Mouse (Mus musculus): Measurements from ENCODE around the gene Tab1. TPM values are rescaled to one million over a fixed set of nuclear protein-coding genes. Genes with fewer than 3 reads are reported as not detected.

The Tab1 gene
- 10 to 100 TPM; 33.3 to 34.3 TPM for total RNA-seq (2021)

- intact Hi-C loops (cut with DNase I) = no loop called here
- peak; percentile 95 for DNase-seq
Measured at GRCm38 (mm10) chr15:80132993-80133586, at the start of gene Tab1. TSS of gene Tab1 (plus strand) at chr15:80133127.

GRCm38 (mm10) chr15:80083276-80083731 lies 49.6 kb upstream of the Tab1 start:
- peak; percentile 99 for DNase-seq
- intact Hi-C loops (cut with DNase I) = loop anchor here (5.0 kb wide), 1 partner anchor 251 kb away; the partner anchor contains the start of genes Cbx6 and Npcd

- no peak for DNase-seq
- intact Hi-C loops (cut with DNase I) = loop anchor here (5.0 kb wide), 1 partner anchor 251 kb away; the partner anchor contains the start of genes Cbx6 and Npcd
Measured at GRCm38 (mm10) chr15:80083740-80084139, 49.2 kb upstream of the Tab1 start.

GRCm38 (mm10) chr15:80087406-80088012 lies 45.4 kb upstream of the Tab1 start:
- DNase-seq = no peak
- intact Hi-C loops (cut with DNase I) = loop anchor here (2.0 to 5.0 kb wide), 2 partner anchors 137 to 615 kb away; no protein-coding TSS in a partner anchor

GRCm38 (mm10) chr15:80088637-80089036 lies 44.3 kb upstream of the Tab1 start:
- peak; percentile 93 to 96 for DNase-seq
- intact Hi-C loops (cut with DNase I) = loop anchor here (2.0 to 5.0 kb wide), 2 partner anchors 136 to 614 kb away; no protein-coding TSS in a partner anchor

- DNase-seq = no peak
- intact Hi-C loops (cut with DNase I) = no loop called here
Measured at GRCm38 (mm10) chr15:80090155-80090554, 42.8 kb upstream of the Tab1 start.

GRCm38 (mm10) chr15:80090741-80091120 lies 42.2 kb upstream of the Tab1 start:
- intact Hi-C loops (cut with DNase I) = no loop called here

GRCm38 (mm10) chr15:80091121-80091955 lies 41.6 kb upstream of the Tab1 start, which contains the start of the genes Syngr1 and Rpl3:
TSS of gene Syngr1 (plus strand) at chr15:80091334.
TSS of gene Rpl3 (minus strand) at chr15:80091868.
- intact Hi-C loops (cut with DNase I) = no loop called here
- peak; percentile 80 to 82 for DNase-seq

More at GRCm38 (mm10) chr15:80090741-80091120, 42.2 kb upstream of the Tab1 start:
- no peak for DNase-seq

GRCm38 (mm10) chr15:80092041-80092441 lies 40.9 kb upstream of the Tab1 start:
- intact Hi-C loops (cut with DNase I) = no loop called here

GRCm38 (mm10) chr15:80092599-80092998 lies 40.3 kb upstream of the Tab1 start:
- intact Hi-C loops (cut with DNase I) = no loop called here
- no peak for DNase-seq

More at GRCm38 (mm10) chr15:80092041-80092441, 40.9 kb upstream of the Tab1 start:
- DNase-seq = no peak

GRCm38 (mm10) chr15:80094201-80094600 lies 38.7 kb upstream of the Tab1 start:
- intact Hi-C loops (cut with DNase I) = no loop called here
- no peak for DNase-seq

- intact Hi-C loops (cut with DNase I) = no loop called here
- DNase-seq = no peak
Measured at GRCm38 (mm10) chr15:80095596-80095995, 37.3 kb upstream of the Tab1 start.

- DNase-seq = no peak
- intact Hi-C loops (cut with DNase I) = no loop called here
Measured at GRCm38 (mm10) chr15:80096406-80096805, 36.5 kb upstream of the Tab1 start.

GRCm38 (mm10) chr15:80096946-80097881 lies 35.7 kb upstream of the Tab1 start:
- DNase-seq = peak; percentile 64 to 75
- intact Hi-C loops (cut with DNase I) = no loop called here

- DNase-seq = no peak
Measured at GRCm38 (mm10) chr15:80097999-80098461, 34.9 kb upstream of the Tab1 start.

GRCm38 (mm10) chr15:80098809-80099208 lies 34.1 kb upstream of the Tab1 start:
- intact Hi-C loops (cut with DNase I) = no loop called here
- DNase-seq = no peak

More at GRCm38 (mm10) chr15:80097999-80098461, 34.9 kb upstream of the Tab1 start:
- intact Hi-C loops (cut with DNase I) = no loop called here

GRCm38 (mm10) chr15:80099477-80099876 lies 33.5 kb upstream of the Tab1 start:
- no peak for DNase-seq
- intact Hi-C loops (cut with DNase I) = no loop called here

- intact Hi-C loops (cut with DNase I) = no loop called here
- no peak for DNase-seq
Measured at GRCm38 (mm10) chr15:80100196-80100595, 32.7 kb upstream of the Tab1 start.

- DNase-seq = no peak
- intact Hi-C loops (cut with DNase I) = no loop called here
Measured at GRCm38 (mm10) chr15:80100871-80101270, 32.1 kb upstream of the Tab1 start.

- no peak for DNase-seq
- intact Hi-C loops (cut with DNase I) = no loop called here
Measured at GRCm38 (mm10) chr15:80101503-80101902, 31.4 kb upstream of the Tab1 start.
